Mouse (Mus musculus) Muller cell, postnatal 12 days (primary cell): ENCODE results near the gene Raly.

Source experiments
- DNase-seq: peaks from one replicate; pipeline ENCODE4 v3.0.0-alpha.2; 2015; ENCODE audit errors: inconsistent ontology term

Gene Raly

GRCm38 (mm10) chr2:154782856-154783650, 7.8 kb upstream of the Raly start:
- no peak for DNase-seq

- peak; percentile 63 for DNase-seq
These were observed 5.6 kb upstream of the Raly start for GRCm38 (mm10) chr2:154785284-154785683.

- DNase-seq = no peak
These were observed 4.7 kb upstream of the Raly start for GRCm38 (mm10) chr2:154786187-154786586.

GRCm38 (mm10) chr2:154786776-154787175, 4.1 kb upstream of the Raly start:
- DNase-seq = no peak

- DNase-seq = no peak
These were observed 1.5 kb upstream of the Raly start for GRCm38 (mm10) chr2:154789381-154789780.

GRCm38 (mm10) chr2:154789977-154790655, 780 bp upstream of the Raly start:
- no peak for DNase-seq

GRCm38 (mm10) chr2:154791661-154792642, 1.1 kb downstream of the Raly start:
- DNase-seq = peak; percentile 89

GRCm38 (mm10) chr2:154803372-154803771, 12.5 kb downstream of the Raly start:
- DNase-seq = no peak

GRCm38 (mm10) chr2:154803845-154804244, 12.9 kb downstream of the Raly start:
- no peak for DNase-seq

- no peak for DNase-seq
These were observed 16.8 kb downstream of the Raly start for GRCm38 (mm10) chr2:154807689-154808088.

- DNase-seq = peak; percentile 85
These were observed 18.3 kb downstream of the Raly start for GRCm38 (mm10) chr2:154809107-154809762.

- peak; percentile 91 for DNase-seq
These were observed 19.9 kb downstream of the Raly start for GRCm38 (mm10) chr2:154810821-154811220.

- no peak for DNase-seq
These were observed 22.5 kb downstream of the Raly start for GRCm38 (mm10) chr2:154813426-154813825.

- DNase-seq = no peak
These were observed 26.2 kb downstream of the Raly start for GRCm38 (mm10) chr2:154817089-154817488.

- no peak for DNase-seq
These were observed 26.9 kb downstream of the Raly start for GRCm38 (mm10) chr2:154817788-154818187.

GRCm38 (mm10) chr2:154818599-154818998, 27.7 kb downstream of the Raly start:
- no peak for DNase-seq

- no peak for DNase-seq
These were observed 29.4 kb downstream of the Raly start for GRCm38 (mm10) chr2:154820346-154820745.

GRCm38 (mm10) chr2:154826054-154826538, 35.2 kb downstream of the Raly start:
- no peak for DNase-seq

GRCm38 (mm10) chr2:154827521-154827920, 36.6 kb downstream of the Raly start:
- no peak for DNase-seq

- no peak for DNase-seq
These were observed 41.6 kb downstream of the Raly start for GRCm38 (mm10) chr2:154832471-154832870.
